Mouse (Mus musculus): ENCODE measurements around the gene Gm3045.

GRCm38 (mm10) chr13:56449239-56450030 is 23.0 kb downstream of the Gm3045 start:
- TF ChIP-seq POLR2A (IDR thresholded peaks at IDR 0.05; ENCODE audit: low read depth, low read length) (no peak), CTCF (IDR thresholded peaks at IDR 0.05; ENCODE audit: borderline replicate concordance, insufficient read depth, low read length) (no peak)
